22 mouse cellular contexts compared by ENCODE assay signal in genomic region chr4:140269184-140269840, GRCm38 (mm10). TPM values are rescaled to one million over a fixed set of nuclear protein-coding genes. Genes with fewer than 3 reads are reported as not detected.
DNase-seq lines count a peak whose midpoint lies in the region; ATAC-seq and TF ChIP-seq lines count a peak whose summit lies in the region.
"Had no signal": no experiment of that assay in that cellular context is flagged by ENCODE, and none has a peak within 500 bp of the region (broad histone marks: within the 10 kb centered on the region; RNA-seq: fewer than 3 reads in every experiment).

No protein-coding gene starts in this region.

- no peak overlapping the region for H3K9ac ChIP-seq in midbrain, postnatal 0 days (replicated peaks; ENCODE audit: low read length, poor library complexity, severe bottlenecking)
- H3K9ac ChIP-seq: limb, embryonic 15.5 days had no signal

- H3K4me2 ChIP-seq in midbrain, postnatal 0 days (ENCODE audit: low read depth, low read length, poor library complexity, severe bottlenecking), result no peak overlapping the region
- H3K4me2 ChIP-seq: heart, embryonic 11.5 days; limb, embryonic 15.5 days had no signal

- no peak for TF ChIP-seq POLR2A in brain, embryonic 14.5 days (IDR thresholded peaks at IDR 0.05; ENCODE audit: borderline replicate concordance, extremely low read depth, insufficient read depth, insufficient read length, poor library complexity, severe bottlenecking)

- peaks cover 43% of the 10 kb centered on the region for H3K4me1 ChIP-seq in midbrain, embryonic 10.5 days
- H3K4me1 ChIP-seq in midbrain, postnatal 0 days (ENCODE audit: insufficient read depth, low read length), result peaks cover 5% of the 10 kb centered on the region; the same call in 1 of the 2 replicates
- H3K4me1 ChIP-seq: embryonic facial prominence, embryonic 10.5 days; limb, embryonic 15.5 days had no signal

- intact Hi-C loops in left cerebral cortex, postnatal 4 days (cut with DNase I), result no loop called here

- H3K27ac ChIP-seq in midbrain, embryonic 10.5 days (replicated peaks), result peak overlapping the region; percentile 64
- no peak overlapping the region for H3K27ac ChIP-seq in midbrain, postnatal 0 days (ENCODE audit: low read depth, low read length)
- H3K27ac ChIP-seq: embryonic facial prominence, embryonic 10.5 days; limb, embryonic 15.5 days; stomach, postnatal 0 days had no signal

- peak; percentile 25 for DNase-seq in cerebellum, adult 11-12 months
- DNase-seq in brain, embryonic 14.5 days (ENCODE audit: low read depth), result peak; percentile 69
- DNase-seq in midbrain, embryonic 10.5 days (ENCODE audit: low spot score), result no peak
- peak; percentile 43 for DNase-seq in midbrain, postnatal 0 days (ENCODE audit: low spot score)
- no peak for DNase-seq in heart, adult 9 months (ENCODE audit: low spot score in 2 of 2)
- DNase-seq in left cerebral cortex, postnatal 4 days, result no peak
- DNase-seq: adrenal gland, postnatal 10 days; heart, postnatal 10 days; kidney, adult 18-20 months; kidney, postnatal 14 days; lung, postnatal 10 days; right cerebral cortex, adult 18-20 months; thymus, postnatal 25 days had no signal

- no peaks in the 10 kb centered on the region for H3K36me3 ChIP-seq in midbrain, embryonic 10.5 days
- no peaks in the 10 kb centered on the region for H3K36me3 ChIP-seq in midbrain, postnatal 0 days (ENCODE audit: insufficient read depth, low read length)
- H3K36me3 ChIP-seq: embryonic facial prominence, embryonic 10.5 days; limb, embryonic 15.5 days had no signal

- WGBS in midbrain, embryonic 10.5 days, result 85% methylated on average over 15 of the region's 15 CpGs
- 38% methylated on average over 15 of the region's 15 CpGs for WGBS in midbrain, postnatal 0 days

- H3K9me3 ChIP-seq in midbrain, embryonic 10.5 days (replicated peaks), result peaks cover 7% of the 10 kb centered on the region; the same call in 1 of the 2 replicates
- no peaks in the 10 kb centered on the region for H3K9me3 ChIP-seq in midbrain, postnatal 0 days (ENCODE audit: low read length)
- H3K9me3 ChIP-seq: embryonic facial prominence, embryonic 10.5 days; limb, embryonic 15.5 days had no signal

- no peak for TF ChIP-seq CTCF in brain, embryonic 14.5 days (IDR thresholded peaks at IDR 0.05; ENCODE audit: borderline replicate concordance, extremely low read depth, insufficient read depth, insufficient read length)
- no peak for TF ChIP-seq CTCF in midbrain, postnatal 0 days (IDR thresholded peaks at IDR 0.05)

- H3K4me3 ChIP-seq in midbrain, embryonic 10.5 days, result no peak overlapping the region
- H3K4me3 ChIP-seq in midbrain, postnatal 0 days (ENCODE audit: low read depth, low read length), result no peak overlapping the region
- H3K4me3 ChIP-seq: embryonic facial prominence, embryonic 10.5 days; limb, embryonic 15.5 days had no signal

- no peak for ATAC-seq in cerebellum, adult (ENCODE audit: insufficient number of reproducible peaks, low FRiP score, low TSS enrichment)
- ATAC-seq in midbrain, postnatal 0 days (ENCODE audit: low FRiP score), result no peak
- no peak for ATAC-seq in monocyte, adult 5-6 weeks (replicated peaks; ENCODE audit: insufficient number of reproducible peaks, low FRiP score, low TSS enrichment, poor library complexity, severe bottlenecking)

- H3K27me3 ChIP-seq in midbrain, embryonic 10.5 days (ENCODE audit: low read depth, poor library complexity, severe bottlenecking), result no peaks in the 10 kb centered on the region
- H3K27me3 ChIP-seq in midbrain, postnatal 0 days (ENCODE audit: insufficient read depth, low read length), result 0 out of 2 replicates have a peak, but pooled peaks cover 4% of the 10 kb centered on the region
- H3K27me3 ChIP-seq: limb, embryonic 15.5 days had no signal

RNA-seq across cellular contexts. Expression of gene Igsf21, which starts 22.7 kb away (rescaled TPM):
- polyA plus RNA-seq in brain, embryonic 14.5 days (2012; rRNA removed), result 16.1 and 36.1 TPM in 2 replicates
- polyA plus RNA-seq in midbrain, embryonic 10.5 days (2016; fragmentation: Nextera tagmentation; extraction: Ambion mirVana), result 9.5 and 19.8 TPM in 2 replicates
- total RNA-seq in midbrain, postnatal 0 days (2014; rRNA removed), result 115 and 145 TPM in 2 replicates
- 146 TPM in 2 replicates for polyA plus RNA-seq in midbrain, postnatal 0 days (2015; fragmentation: Nextera tagmentation; extraction: Ambion mirVana)
- not detected in 3 replicates for total RNA-seq in monocyte, adult 5-6 weeks (2017)
- 100 to 1,000 TPM; 104 to 114 TPM for total RNA-seq in left cerebral cortex, postnatal 4 days (2021)
- total RNA-seq: gastrocnemius, adult 18-20 months; megakaryocyte progenitor cell, adult 5-6 weeks had no signal
- polyA plus RNA-seq: liver, embryonic 16.5 days had no signal

Comparison
In these comparisons a context has a peak if more than half of its experiments do, and no peak if none do; other contexts are left out.
1. DNase-seq: peak in cerebellum, adult 11-12 months (single experiment), brain, embryonic 14.5 days (single experiment) and midbrain, postnatal 0 days (single experiment); none in midbrain, embryonic 10.5 days (single experiment), heart, adult 9 months (0 of 2) and left cerebral cortex, postnatal 4 days (single experiment).
2. RNA of gene Igsf21, which starts 22.7 kb away (total RNA-seq): 115 to 145 TPM in midbrain, postnatal 0 days and 104 to 114 TPM in left cerebral cortex, postnatal 4 days; not detected in monocyte, adult 5-6 weeks; every median in the first group is over 100 times any median in the second.